Mouse (Mus musculus) stomach, postnatal 0 days (tissue): Measurements from ENCODE around the gene Rnd3.

Source experiments
- CTCF ChIP-seq: IDR thresholded peaks from 2 replicates; pipeline ENCODE4 v1.5.1; 2016; ENCODE audit warnings: antibody characterized with exemption, low read depth, mild to moderate bottlenecking, moderate library complexity
- EP300 ChIP-seq: optimal IDR thresholded peaks from 2 replicates; pipeline ENCODE3; 2016; ENCODE audit warnings: antibody characterized with exemption

DNA sequence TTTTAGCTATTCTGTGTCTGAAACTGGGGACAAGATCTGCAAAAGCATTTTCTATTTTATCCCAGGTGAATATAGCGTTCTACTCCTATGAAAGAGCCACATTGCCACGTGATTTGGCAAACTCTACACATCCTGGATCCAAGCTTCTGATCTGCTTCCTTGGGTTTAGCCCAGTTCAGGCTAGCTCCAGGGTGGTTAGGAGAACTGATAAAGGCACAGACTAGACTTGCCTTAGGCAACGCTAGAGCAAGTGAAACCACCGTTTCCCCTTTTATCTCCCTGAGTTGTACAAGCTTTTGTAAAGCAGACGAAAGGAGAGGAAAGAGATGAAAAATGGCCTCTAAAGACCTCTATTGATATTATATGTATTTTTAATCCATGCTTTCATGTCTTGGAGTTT, 40.3 kb downstream of the Rnd3 start:
- TF ChIP-seq CTCF (no peak), EP300 (no peak)
